Mouse (Mus musculus) heart, embryonic 15.5 days (tissue): ENCODE data around the gene Fkbp1a. TPM values are rescaled to one million over a fixed set of nuclear protein-coding genes. Genes with fewer than 3 reads are reported as not detected.

Experiments used
- ATAC-seq: fragments of 200-750 bp; cut with Nextera tagmentation; replicated peaks from 2 replicates; pipeline ENCODE4 v1.8.0; 2017; ENCODE audit warnings: low read depth, moderate TSS enrichment; ENCODE audit not compliant: insufficient number of reproducible peaks, insufficient read depth, low FRiP score
- H3K27ac ChIP-seq: fragments of 300-500 bp; sonication (generic); 2 replicates; pipeline ENCODE4 v1.5.1; 2015; ENCODE audit warnings: mild to moderate bottlenecking, inconsistent platforms
- H3K27me3 ChIP-seq: fragments of 300-500 bp; sonication (generic); 2 replicates; pipeline ENCODE4 v1.6.1; 2015; ENCODE audit warnings: inconsistent platforms
- H3K36me3 ChIP-seq: fragments of 300-500 bp; sonication (generic); 2 replicates; pipeline ENCODE4 v1.6.1; 2015; ENCODE audit warnings: mild to moderate bottlenecking, inconsistent platforms
- H3K4me1 ChIP-seq: fragments of 300-500 bp; sonication (generic); replicated peaks from 2 replicates; pipeline ENCODE4 v1.6.1; 2015; ENCODE audit warnings: inconsistent platforms
- H3K4me2 ChIP-seq: fragments of 300-500 bp; sonication (generic); 2 replicates; pipeline ENCODE4 v1.6.1; 2015; ENCODE audit warnings: inconsistent platforms, mild to moderate bottlenecking, moderate library complexity
- H3K4me3 ChIP-seq: fragments of 300-500 bp; sonication (generic); 2 replicates; pipeline ENCODE4 v1.5.1; 2015; ENCODE audit warnings: mild to moderate bottlenecking, inconsistent platforms
- H3K9ac ChIP-seq: fragments of 300-500 bp; sonication (generic); 2 replicates; pipeline ENCODE4 v1.6.1; 2015; ENCODE audit warnings: mild to moderate bottlenecking, inconsistent platforms
- H3K9me3 ChIP-seq: fragments of 300-500 bp; sonication (generic); replicated peaks from 2 replicates; pipeline ENCODE4 v1.6.1; 2016; ENCODE audit warnings: inconsistent platforms
- WGBS: fragments of 180-500 bp; shearing (Covaris S2); methylation state at CpG from one replicate; pipeline ENCODE4 v1.1.7; 2015; ENCODE audit warnings: mixed read lengths; 5-methylcytosine and 5-hydroxymethylcytosine counted together
- polyA plus RNA-seq: library from polyadenylated mRNA; unstranded; fragments of >200 nt; fragmentation: Nextera tagmentation; extraction: Ambion mirVana; gene quantifications from 2 replicates; pipeline ENCODE4 v1.2.1, GENCODE M21; 2015

Fkbp1a gene
- polyA plus RNA-seq, 1 experiment from 2014 or later: 630 TPM

- Histone ChIP-seq H3K27me3 (peaks cover 6% of the 10 kb centered on the region; the same call in 1 of the 2 replicates), H3K4me3 (no peak overlapping the region), H3K27ac (no peak overlapping the region), H3K4me2 (no peak overlapping the region), H3K9me3 (no peaks in the 10 kb centered on the region), H3K36me3 (no peaks in the 10 kb centered on the region), H3K9ac (no peak overlapping the region), H3K4me1 (peaks cover 22% of the 10 kb centered on the region)
- WGBS: 48% methylated on average over 4 of the region's 4 CpGs
- no peak for ATAC-seq
Measured at GRCm38 (mm10) chr2:151579183-151579582, 36.9 kb downstream of the Fkbp1a start.

GRCm38 (mm10) chr2:151580945-151581344 lies 38.7 kb downstream of the Fkbp1a start:
- no peaks in the 10 kb centered on the region for H3K9me3 ChIP-seq
- H3K4me3 ChIP-seq: no peak overlapping the region
- 38% methylated on average over 1 of the region's 1 CpGs for WGBS
- no peaks in the 10 kb centered on the region for H3K36me3 ChIP-seq
- no peak overlapping the region for H3K4me2 ChIP-seq
- H3K27me3 ChIP-seq: peaks cover 6% of the 10 kb centered on the region; the same call in 1 of the 2 replicates
- no peak for ATAC-seq
- H3K4me1 ChIP-seq: peaks cover 14% of the 10 kb centered on the region
- H3K27ac ChIP-seq: no peak overlapping the region
- no peak overlapping the region for H3K9ac ChIP-seq

- Histone ChIP-seq H3K4me3 (no peak overlapping the region), H3K9ac (no peak overlapping the region), H3K36me3 (no peaks in the 10 kb centered on the region), H3K4me2 (no peak overlapping the region), H3K9me3 (no peaks in the 10 kb centered on the region), H3K27ac (no peak overlapping the region), H3K27me3 (no peaks in the 10 kb centered on the region), H3K4me1 (0 out of 2 replicates have a peak, but pooled peaks cover under 1% of the 10 kb centered on the region)
- WGBS: 35% methylated on average over 3 of the region's 3 CpGs
- ATAC-seq: no peak
Measured at GRCm38 (mm10) chr2:151585934-151586333, 43.7 kb downstream of the Fkbp1a start.

- no peaks in the 10 kb centered on the region for H3K9me3 ChIP-seq
- no peaks in the 10 kb centered on the region for H3K36me3 ChIP-seq
- H3K27ac ChIP-seq: no peak overlapping the region
- 93% methylated on average over 1 of the region's 1 CpGs for WGBS
- H3K4me3 ChIP-seq: no peak overlapping the region
- no peak for ATAC-seq
- no peaks in the 10 kb centered on the region for H3K27me3 ChIP-seq
- H3K9ac ChIP-seq: no peak overlapping the region
- no peak overlapping the region for H3K4me2 ChIP-seq
- H3K4me1 ChIP-seq: no peaks in the 10 kb centered on the region
Measured at GRCm38 (mm10) chr2:151586807-151587206, 44.5 kb downstream of the Fkbp1a start.

DNA sequence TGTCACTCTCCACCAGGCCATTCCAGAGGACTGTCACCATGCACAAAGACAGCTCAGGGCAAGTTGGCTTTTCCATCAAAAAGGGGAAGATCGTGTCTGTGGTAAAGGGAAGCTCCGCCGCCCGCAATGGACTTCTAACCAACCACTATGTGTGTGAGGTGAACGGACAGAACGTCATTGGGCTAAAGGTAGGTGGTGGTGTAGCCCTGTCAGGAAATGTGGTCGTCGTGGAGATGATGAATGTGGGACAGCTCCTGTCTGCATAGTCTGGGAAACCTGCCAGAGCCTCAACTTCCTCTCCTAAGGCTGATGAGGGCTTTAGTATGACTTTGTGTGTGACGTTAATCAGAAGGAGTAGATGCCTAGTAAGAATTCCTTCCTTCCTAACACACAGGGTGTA lies 45.0 kb downstream of the Fkbp1a start:
- H3K27me3 ChIP-seq: no peaks in the 10 kb centered on the region
- no peak overlapping the region for H3K27ac ChIP-seq
- WGBS: 57% methylated on average over 9 of the region's 9 CpGs
- H3K4me1 ChIP-seq: no peaks in the 10 kb centered on the region
- no peak overlapping the region for H3K4me3 ChIP-seq
- H3K4me2 ChIP-seq: no peak overlapping the region
- H3K9me3 ChIP-seq: no peaks in the 10 kb centered on the region
- ATAC-seq: no peak
- H3K36me3 ChIP-seq: no peaks in the 10 kb centered on the region
- no peak overlapping the region for H3K9ac ChIP-seq

GRCm38 (mm10) chr2:151598068-151598467 lies 55.8 kb downstream of the Fkbp1a start:
- H3K4me3 ChIP-seq: no peak overlapping the region
- no peaks in the 10 kb centered on the region for H3K9me3 ChIP-seq
- H3K4me2 ChIP-seq: no peak overlapping the region
- H3K4me1 ChIP-seq: no peaks in the 10 kb centered on the region; the same call in 1 of the 2 replicates
- no peak for ATAC-seq
- no peaks in the 10 kb centered on the region for H3K36me3 ChIP-seq
- 61% methylated on average over 2 of the region's 2 CpGs for WGBS
- peaks cover 16% of the 10 kb centered on the region; the same call in 1 of the 2 replicates for H3K27me3 ChIP-seq
- H3K27ac ChIP-seq: no peak overlapping the region
- no peak overlapping the region for H3K9ac ChIP-seq

- H3K27ac ChIP-seq: no peak overlapping the region
- H3K4me3 ChIP-seq: no peak overlapping the region
- H3K36me3 ChIP-seq: no peaks in the 10 kb centered on the region
- no peak for ATAC-seq
- no peaks in the 10 kb centered on the region; the same call in 1 of the 2 replicates for H3K4me1 ChIP-seq
- peaks cover 10% of the 10 kb centered on the region; the same call in 1 of the 2 replicates for H3K27me3 ChIP-seq
- no peak overlapping the region for H3K9ac ChIP-seq
- WGBS: 41% methylated on average over 4 of the region's 4 CpGs
- H3K9me3 ChIP-seq: no peaks in the 10 kb centered on the region
- H3K4me2 ChIP-seq: no peak overlapping the region
Measured at GRCm38 (mm10) chr2:151602106-151602505, 59.8 kb downstream of the Fkbp1a start.

GRCm38 (mm10) chr2:151603630-151604029 lies 61.3 kb downstream of the Fkbp1a start:
- ATAC-seq: no peak

GRCm38 (mm10) chr2:151605437-151605987 lies 63.2 kb downstream of the Fkbp1a start:
- H3K4me2 ChIP-seq: no peak overlapping the region
- WGBS: 35% methylated on average over 11 of the region's 11 CpGs
- 0 out of 2 replicates have a peak, but pooled peaks have one; percentile 7 for ATAC-seq
- no peaks in the 10 kb centered on the region for H3K9me3 ChIP-seq
- no peaks in the 10 kb centered on the region; the same call in 1 of the 2 replicates for H3K4me1 ChIP-seq
- H3K27ac ChIP-seq: no peak overlapping the region
- no peak overlapping the region for H3K9ac ChIP-seq
- peaks cover 13% of the 10 kb centered on the region; the same call in 1 of the 2 replicates for H3K27me3 ChIP-seq
- no peaks in the 10 kb centered on the region for H3K36me3 ChIP-seq
- H3K4me3 ChIP-seq: no peak overlapping the region

More at GRCm38 (mm10) chr2:151603630-151604029, 61.3 kb downstream of the Fkbp1a start:
- peaks cover 18% of the 10 kb centered on the region; the same call in 1 of the 2 replicates for H3K27me3 ChIP-seq
- no peaks in the 10 kb centered on the region; the same call in 1 of the 2 replicates for H3K4me1 ChIP-seq
- H3K4me2 ChIP-seq: no peak overlapping the region
- H3K36me3 ChIP-seq: no peaks in the 10 kb centered on the region
- 46% methylated on average over 4 of the region's 4 CpGs for WGBS
- no peak overlapping the region for H3K4me3 ChIP-seq
- H3K27ac ChIP-seq: no peak overlapping the region
- H3K9ac ChIP-seq: no peak overlapping the region
- no peaks in the 10 kb centered on the region for H3K9me3 ChIP-seq

- ATAC-seq: no peak
- no peaks in the 10 kb centered on the region for H3K9me3 ChIP-seq
- 62% methylated on average over 1 of the region's 1 CpGs for WGBS
- H3K27ac ChIP-seq: no peak overlapping the region
- no peak overlapping the region for H3K4me3 ChIP-seq
- no peak overlapping the region for H3K9ac ChIP-seq
- H3K27me3 ChIP-seq: 0 out of 2 replicates have a peak, but pooled peaks cover 8% of the 10 kb centered on the region
- no peak overlapping the region for H3K4me2 ChIP-seq
- H3K4me1 ChIP-seq: no peaks in the 10 kb centered on the region
- no peaks in the 10 kb centered on the region for H3K36me3 ChIP-seq
Measured at GRCm38 (mm10) chr2:151608435-151608834, 66.2 kb downstream of the Fkbp1a start.

DNA sequence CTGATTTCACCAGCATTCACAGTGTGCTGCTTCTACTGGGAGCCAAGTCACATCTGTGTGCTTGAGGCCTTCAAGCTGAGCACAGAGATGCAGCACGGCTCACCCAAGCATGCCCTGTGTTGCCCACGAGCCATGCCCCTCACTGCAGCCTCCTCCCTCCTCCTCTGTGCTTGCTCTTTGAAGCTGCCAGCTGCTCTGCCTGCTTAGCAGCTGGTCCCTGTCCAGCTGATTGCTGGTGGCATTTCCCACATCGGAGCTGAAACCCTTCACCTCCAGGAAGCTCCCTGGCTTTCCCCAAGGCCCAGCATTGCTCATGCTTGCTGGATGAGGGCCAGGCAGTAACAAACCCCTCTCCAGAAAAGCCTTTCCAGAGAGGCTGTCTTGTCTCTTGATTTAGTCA lies 67.7 kb downstream of the Fkbp1a start:
- H3K9ac ChIP-seq: no peak overlapping the region
- H3K4me3 ChIP-seq: no peak overlapping the region
- WGBS: 39% methylated on average over 3 of the region's 3 CpGs
- H3K36me3 ChIP-seq: no peaks in the 10 kb centered on the region
- no peak for ATAC-seq
- no peaks in the 10 kb centered on the region for H3K4me1 ChIP-seq
- no peak overlapping the region for H3K27ac ChIP-seq
- no peak overlapping the region for H3K4me2 ChIP-seq
- H3K9me3 ChIP-seq: no peaks in the 10 kb centered on the region
- H3K27me3 ChIP-seq: 0 out of 2 replicates have a peak, but pooled peaks cover 8% of the 10 kb centered on the region
